Mouse (Mus musculus) lung, adult 2 months (tissue): ENCODE results near the gene Dlat. TPM values are rescaled to one million over a fixed set of nuclear protein-coding genes. Genes with fewer than 3 reads are reported as not detected.
A peak's percentile ranks its signal among the peaks of the same experiment; 100 is the strongest.

Source experiments
- DNase-seq: peaks from one replicate; pipeline ENCODE4 v3.0.0; 2022
- H3K4me1 ChIP-seq: fragments of 200-500 bp; 2 replicates; pipeline ENCODE4 v1.6.1; 2011; ENCODE audit warnings: low read length; ENCODE audit not compliant: control insufficient read depth, insufficient read depth
- H3K4me3 ChIP-seq: fragments of 200-500 bp; replicated peaks from 2 replicates; pipeline ENCODE3; 2011; ENCODE audit warnings: low read depth, mild to moderate bottlenecking, control low read depth, low read length; ENCODE audit errors: extremely low read depth
- CTCF ChIP-seq: fragments of 200-500 bp; IDR thresholded peaks from 2 replicates; pipeline ENCODE4 v1.5.1; 2011; ENCODE audit warnings: mild to moderate bottlenecking, low read length, control low read depth; ENCODE audit not compliant: insufficient read depth
- POLR2A ChIP-seq: fragments of 200-500 bp; IDR thresholded peaks from 2 replicates; pipeline ENCODE4 v1.6.1; 2011; ENCODE audit warnings: low read depth, mild to moderate bottlenecking, control low read depth, low read length, borderline replicate concordance; ENCODE audit errors: extremely low read depth
- WGBS: fragments of 180-500 bp; shearing (Covaris S2); methylation state at CpG from one replicate; pipeline ENCODE4 v1.1.7; 2018; 5-methylcytosine and 5-hydroxymethylcytosine counted together
- polyA plus RNA-seq: library from polyadenylated mRNA; depleted of rRNA; stranded (reverse); fragments of >200 nt; gene quantifications from 2 replicates; pipeline ENCODE4 v1.2.3, GENCODE M21; 2012; rRNA removed

The Dlat gene
- polyA plus RNA-seq, 1 experiment = 20.5 TPM

DNA sequence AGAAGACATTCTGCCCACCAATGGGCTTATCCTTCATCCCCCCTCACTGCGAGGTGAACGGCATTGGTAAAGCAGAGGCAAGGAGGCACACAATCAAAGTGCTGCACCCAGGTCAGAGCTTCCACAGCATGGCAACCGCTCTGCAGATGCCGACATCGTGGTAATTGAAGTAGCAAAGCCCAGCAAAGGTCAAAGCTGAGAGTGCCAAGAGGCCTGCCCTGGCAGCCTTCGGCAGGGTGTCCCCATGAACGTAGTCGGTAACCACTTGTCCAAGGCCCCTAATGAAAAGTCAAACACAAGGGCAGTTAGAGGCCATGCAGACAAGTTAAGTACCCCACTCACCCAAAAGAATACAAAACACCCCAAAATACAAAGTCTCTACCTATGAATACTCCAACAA, 62.6 kb downstream of the Dlat start:
- Histone ChIP-seq H3K4me1 (no peaks in the 10 kb centered on the region; the same call in 1 of the 2 replicates), H3K4me3 (no peak overlapping the region)
- WGBS = 87% methylated on average over 8 of the region's 8 CpGs
- no peak for DNase-seq
- no peak for TF ChIP-seq CTCF
- no peak for TF ChIP-seq POLR2A

DNA sequence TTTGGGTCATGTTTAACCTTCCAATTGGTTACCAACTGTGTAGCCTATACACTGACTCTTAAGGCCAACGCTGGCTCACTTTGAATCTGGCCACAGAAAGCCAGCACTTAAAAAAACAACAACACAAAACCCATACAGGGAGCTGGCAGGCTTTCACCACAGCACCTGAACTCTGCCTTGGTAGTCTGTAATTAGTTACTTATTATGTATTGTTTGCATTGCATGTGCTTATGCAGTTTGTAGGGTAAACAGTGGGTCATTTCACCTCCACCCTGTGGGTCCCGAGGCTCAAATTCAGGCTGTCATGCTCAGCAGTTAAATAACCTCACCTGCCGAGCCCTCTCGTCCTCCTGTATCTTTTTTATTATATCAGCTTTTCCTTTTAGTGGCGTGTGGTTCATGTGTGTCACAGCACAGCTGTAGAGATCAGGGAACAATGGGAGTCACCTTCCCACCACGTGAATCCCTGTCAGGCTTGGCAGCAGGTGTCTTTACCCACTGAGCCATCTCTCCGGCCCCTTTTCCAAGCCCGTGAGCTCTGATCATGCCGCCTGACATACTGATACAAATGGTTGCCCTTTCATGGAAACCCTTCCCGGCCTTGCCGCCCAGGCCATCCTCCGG, 64.7 kb downstream of the Dlat start:
- WGBS = 73% methylated on average over 12 of the region's 12 CpGs
- DNase-seq = no peak

DNA sequence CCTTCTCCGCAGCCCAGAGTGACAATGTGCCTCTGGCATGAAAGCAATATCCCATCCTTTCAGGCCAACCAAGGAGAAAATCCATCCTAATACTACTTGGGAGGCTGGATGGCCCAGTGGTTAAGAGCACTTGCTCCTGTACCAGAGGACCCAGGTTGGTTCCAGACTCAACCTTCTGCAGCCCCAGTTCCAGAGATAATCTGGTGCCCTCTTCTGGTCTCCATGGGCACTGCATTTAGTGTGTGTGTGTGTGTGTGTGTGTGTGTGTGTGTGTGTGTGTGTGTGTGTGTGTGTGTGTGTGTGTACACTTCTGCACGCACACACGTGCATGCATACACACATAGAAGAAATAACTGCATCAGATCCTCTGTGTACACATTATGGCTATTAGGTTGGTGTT, 66.0 kb downstream of the Dlat start:
- 71% methylated on average over 3 of the region's 3 CpGs for WGBS
- H3K4me1 ChIP-seq = no peaks in the 10 kb centered on the region
- no peak overlapping the region for H3K4me3 ChIP-seq
- DNase-seq = peak; percentile 25
- TF ChIP-seq POLR2A (no peak), CTCF (peak; percentile 31; the same call in 1 of the 2 replicates)

More for the DNA sequence above, 64.7 kb downstream of the Dlat start:
- Histone ChIP-seq H3K4me1 (no peaks in the 10 kb centered on the region), H3K4me3 (no peak overlapping the region)
- no peak for TF ChIP-seq POLR2A
- no peak for TF ChIP-seq CTCF

DNA sequence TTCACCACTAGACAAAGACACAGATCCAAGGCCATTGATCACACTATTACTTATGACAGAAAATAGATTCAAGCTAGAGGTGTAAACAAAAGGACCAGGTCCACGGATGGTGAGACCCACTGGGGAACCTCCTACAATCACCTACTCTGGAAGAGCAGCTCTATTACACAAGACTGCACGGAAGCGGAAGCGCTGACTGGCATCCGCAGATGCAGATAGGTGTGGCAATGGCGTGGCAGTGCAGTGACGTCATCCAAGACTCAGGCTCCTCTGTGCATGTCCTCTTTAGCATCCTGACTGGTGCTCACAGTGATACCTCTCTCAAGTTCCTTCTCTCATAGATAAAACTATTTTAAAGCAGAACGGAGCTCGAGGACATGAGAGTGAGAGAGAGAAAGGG, 66.6 kb downstream of the Dlat start:
- 85% methylated on average over 9 of the region's 9 CpGs for WGBS
- Histone ChIP-seq H3K4me3 (no peak overlapping the region), H3K4me1 (no peaks in the 10 kb centered on the region)
- TF ChIP-seq POLR2A (no peak), CTCF (no peak)
- no peak for DNase-seq

DNA sequence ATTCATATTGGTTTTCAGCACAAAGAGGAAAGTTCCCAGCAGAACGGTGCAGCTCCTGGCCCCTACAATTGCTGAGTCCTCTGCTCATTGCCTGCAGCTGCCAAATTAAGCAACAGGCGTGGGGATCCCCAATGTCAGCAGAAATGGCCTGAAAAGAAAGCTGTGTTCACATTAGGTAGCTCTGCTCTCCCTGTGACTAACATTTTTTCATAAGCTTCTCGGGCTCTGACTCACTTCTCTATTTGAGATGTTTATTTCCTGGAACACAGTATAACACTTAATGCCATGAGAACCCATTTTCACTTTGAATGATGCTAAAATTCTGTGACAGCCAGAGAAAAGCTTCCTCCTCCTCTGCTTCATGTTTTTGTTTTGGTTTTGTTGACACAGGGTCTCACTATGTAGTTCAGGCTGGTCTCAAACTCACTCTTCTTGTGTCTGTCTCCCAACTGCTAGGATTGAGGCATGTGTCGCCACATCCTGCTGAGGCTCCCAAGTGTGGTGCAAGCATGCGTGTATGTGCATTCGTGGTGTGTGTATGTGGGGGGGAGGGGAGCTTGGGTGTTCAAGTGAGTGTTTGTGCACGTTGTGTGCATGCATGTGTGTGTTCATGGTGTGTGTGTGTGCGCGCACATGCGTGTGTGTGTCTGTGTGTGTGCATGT, 68.6 kb downstream of the Dlat start:
- WGBS = 62% methylated on average over 10 of the region's 10 CpGs
- DNase-seq = no peak

DNA sequence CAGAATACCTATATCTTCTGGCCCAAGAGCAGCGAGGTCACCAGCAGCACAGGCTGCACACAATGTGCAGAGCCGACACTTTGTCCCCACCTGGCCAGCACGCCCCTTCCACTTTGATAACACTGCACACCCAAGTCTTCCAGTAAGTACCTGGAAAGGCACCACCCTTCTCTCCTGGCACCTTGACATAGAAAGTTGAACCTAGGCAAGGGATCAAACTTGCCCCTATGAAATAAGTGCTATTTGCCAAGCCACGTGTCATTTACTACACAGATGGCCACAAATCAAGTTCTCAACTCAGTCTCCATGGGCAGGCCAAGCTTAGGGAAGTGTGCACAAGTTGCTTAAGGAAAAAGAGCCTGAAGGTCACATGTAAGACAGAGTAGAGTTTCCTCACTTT, 72.6 kb downstream of the Dlat start:
- no peak for DNase-seq
- Histone ChIP-seq H3K4me3 (no peak overlapping the region), H3K4me1 (no peaks in the 10 kb centered on the region)
- WGBS = 62% methylated on average over 4 of the region's 4 CpGs
- TF ChIP-seq CTCF = no peak
- TF ChIP-seq POLR2A = no peak

More for the DNA sequence above, 68.6 kb downstream of the Dlat start:
- TF ChIP-seq POLR2A (no peak), CTCF (no peak)
- no peak overlapping the region for H3K4me3 ChIP-seq
- no peaks in the 10 kb centered on the region for H3K4me1 ChIP-seq

DNA sequence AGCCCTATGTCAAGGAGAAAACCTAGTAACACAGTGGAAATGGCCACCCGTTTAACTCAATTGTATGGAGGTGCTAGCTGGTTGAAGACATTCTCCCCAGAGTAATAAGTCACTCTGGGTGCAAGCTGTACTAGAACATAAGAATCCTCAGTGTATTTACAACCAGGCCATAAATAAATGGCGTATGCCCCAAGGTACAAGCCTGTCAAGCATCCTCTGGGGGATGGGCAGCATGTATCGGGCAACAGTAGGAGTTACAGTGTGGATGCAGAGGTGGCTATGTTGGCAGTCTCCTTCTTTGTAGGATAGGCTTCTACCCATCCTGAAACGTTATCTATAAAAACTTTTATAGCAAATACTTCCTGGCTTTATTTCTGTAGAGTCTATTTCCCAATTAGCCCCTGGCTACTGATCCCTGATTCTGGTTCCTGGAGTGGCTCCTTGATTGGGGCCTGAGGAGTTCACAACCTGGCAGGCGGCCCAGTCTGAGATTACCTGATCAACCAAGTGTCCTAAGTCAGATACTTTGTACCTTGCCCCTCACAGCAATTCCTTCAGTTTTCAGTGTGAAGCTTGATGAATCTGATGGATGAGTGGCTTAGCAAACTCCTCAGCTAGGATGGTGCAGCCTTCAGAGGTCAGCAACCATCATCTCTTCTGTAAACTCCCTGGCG, 74.3 kb downstream of the Dlat start:
- DNase-seq = no peak
- TF ChIP-seq CTCF = no peak
- no peak for TF ChIP-seq POLR2A
- Histone ChIP-seq H3K4me3 (no peak overlapping the region), H3K4me1 (no peaks in the 10 kb centered on the region)
- WGBS = 75% methylated on average over 6 of the region's 6 CpGs

Other genes with a start within 250 kb of the Dlat start
- gene Plet1, start 165.3 kb downstream of the Dlat start, polyA plus RNA-seq = 53.4 and 55.7 TPM in 2 replicates
- gene Pts, start 131.1 kb downstream of the Dlat start, polyA plus RNA-seq = 30.6 and 33.1 TPM in 2 replicates
- 10.1 and 17.4 TPM in 2 replicates for gene Il18, start 105.0 kb downstream of the Dlat start, polyA plus RNA-seq
- gene Bco2, start 104.6 kb downstream of the Dlat start, polyA plus RNA-seq = 0.53 and 0.70 TPM in 2 replicates
- gene Tex12, start 98.5 kb downstream of the Dlat start, polyA plus RNA-seq = not detected in 2 replicates
- gene Sdhd, start 56.0 kb downstream of the Dlat start, polyA plus RNA-seq = 91.0 and 114 TPM in 2 replicates
- gene Timm8b, start 55.9 kb downstream of the Dlat start, polyA plus RNA-seq = 80.5 and 90.8 TPM in 2 replicates
- 2.7 and 3.7 TPM in 2 replicates for gene Pih1d2, start 42.5 kb downstream of the Dlat start, polyA plus RNA-seq
- 5.3 and 6.3 TPM in 2 replicates for gene Nkapd1, start 42.3 kb downstream of the Dlat start, polyA plus RNA-seq
- gene Dixdc1, start 79.7 kb upstream of the Dlat start, polyA plus RNA-seq = 7.1 and 9.9 TPM in 2 replicates
- gene 2310030G06Rik, start 86.8 kb upstream of the Dlat start, polyA plus RNA-seq = 14.1 and 23.5 TPM in 2 replicates
- 405 and 528 TPM in 2 replicates for gene Cryab, start 91.5 kb upstream of the Dlat start, polyA plus RNA-seq
- 65.3 and 88.6 TPM in 2 replicates for gene Hspb2, start 92.6 kb upstream of the Dlat start, polyA plus RNA-seq
- 3.8 and 5.0 TPM in 2 replicates for gene Fdxacb1, start 108.5 kb upstream of the Dlat start, polyA plus RNA-seq
- 17.1 and 20.1 TPM in 2 replicates for gene Alg9, start 115.2 kb upstream of the Dlat start, polyA plus RNA-seq
- 46.1 and 59.7 TPM in 2 replicates for gene 1110032A03Rik, start 115.7 kb upstream of the Dlat start, polyA plus RNA-seq
- gene Ppp2r1b, start 185.5 kb upstream of the Dlat start, polyA plus RNA-seq = 6.8 and 12.5 TPM in 2 replicates